In genomic region chr1:136234595-136235092, GRCm38 (mm10) we compare ENCODE assay signal across 8 mouse cellular contexts. TPM values are rescaled to one million over a fixed set of nuclear protein-coding genes. Genes with fewer than 3 reads are reported as not detected.
A peak's percentile ranks its signal among the peaks of the same experiment; 100 is the strongest.
DNase-seq lines count a peak whose midpoint lies in the region; ATAC-seq and TF ChIP-seq lines count a peak whose summit lies in the region.

No protein-coding gene starts in this region.

- peaks cover 6 to 13% of the 10 kb centered on the region in 2 experiments; a peak in 2 of 4 replicates for H3K4me1 ChIP-seq in CH12.LX (ENCODE audit: control insufficient read depth in 1 of 2, insufficient read depth in 2 of 2)
- H3K4me1 ChIP-seq in megakaryocyte, embryonic 14.5 days: peaks cover 13% of the 10 kb centered on the region

- H3K9ac ChIP-seq in CH12.LX (ENCODE audit: insufficient read depth, low read depth): no peak overlapping the region

- peak overlapping the region; percentile 73 for H3K4me3 ChIP-seq in gastrocnemius, adult 2 months
- H3K4me3 ChIP-seq in CH12.LX (replicated peaks in 1 of 3; ENCODE audit: low read depth in 2 of 3, low read length in 2 of 3, poor library complexity in 1 of 3): peak overlapping the region in 2 of 3 experiments; percentile 48 to 63
- H3K4me3 ChIP-seq in megakaryocyte, embryonic 14.5 days (replicated peaks): peak overlapping the region; percentile 91

- no peak overlapping the region for H3K27ac ChIP-seq in gastrocnemius, adult 2 months
- no peak overlapping the region for H3K27ac ChIP-seq in CH12.LX (ENCODE audit: insufficient read depth, low read depth)

- DNase-seq in gastrocnemius, adult 2 months: no peak
- DNase-seq in gastrocnemius, postnatal 14 days: no peak
- DNase-seq in CH12.LX (ENCODE audit: extremely low read depth): no peak
- no peak for DNase-seq in adrenal gland, adult 18-20 months (ENCODE audit: low spot score in 2 of 2)
- no peak for DNase-seq in layer of hippocampus, postnatal 25 days (ENCODE audit: extremely low spot score in 1 of 2, low spot score in 1 of 2)
- DNase-seq in left cerebral cortex, adult 9 months (ENCODE audit: low spot score in 2 of 2): no peak

- H3K4me2 ChIP-seq in CH12.LX (ENCODE audit: insufficient read depth, low read depth, poor library complexity, severe bottlenecking): peak overlapping the region; percentile 80

- TF ChIP-seq POLR2A in CH12.LX (IDR thresholded peaks at IDR 0.05; ENCODE audit: low read depth, low read length): no peak

- dilution Hi-C loops in CH12.LX (cut with MboI; ENCODE audit: extremely low pct_ligation_motif_present, extremely low pct_unique_long_range_greater_than_20kb, low sequenced_read_pairs): no loop called here

- in situ Hi-C loops in CH12.LX (cut with MboI; ENCODE audit: low pct_ligation_motif_present, low pct_unique_long_range_greater_than_20kb, low sequenced_read_pairs): no loop called here

- peak; percentile 46 to 60; a peak in 2 of 4 replicates for ATAC-seq in hematopoietic stem cell, adult 5-6 weeks (replicated peaks in 1 of 2; ENCODE audit: insufficient read depth in 1 of 2, low FRiP score in 2 of 2, low TSS enrichment in 1 of 2, low read depth in 1 of 2, poor library complexity in 2 of 2, severe bottlenecking in 2 of 2)

- intact Hi-C loops in gastrocnemius, adult 2 months (cut with DNase I): no loop called here
- intact Hi-C loops in gastrocnemius, postnatal 14 days (cut with DNase I; ENCODE audit: low total_unique reads): no loop called here

- H3K27me3 ChIP-seq in CH12.LX (replicated peaks): peaks cover 22% of the 10 kb centered on the region
- H3K27me3 ChIP-seq in megakaryocyte, embryonic 14.5 days (replicated peaks): peaks cover 84% of the 10 kb centered on the region

- no peaks in the 10 kb centered on the region for H3K79me2 ChIP-seq in CH12.LX (replicated peaks; ENCODE audit: control insufficient read depth, extremely low read depth, insufficient read depth, poor library complexity, severe bottlenecking)

- H3K36me3 ChIP-seq in CH12.LX (replicated peaks in 1 of 2; ENCODE audit: control insufficient read depth in 1 of 2, insufficient read depth in 1 of 2, low read length in 1 of 2): no peaks in the 10 kb centered on the region
- H3K36me3 ChIP-seq in megakaryocyte, embryonic 14.5 days (replicated peaks; ENCODE audit: low read length): no peaks in the 10 kb centered on the region

- peak; percentile 35 for TF ChIP-seq CTCF in gastrocnemius, adult 2 months (IDR thresholded peaks at IDR 0.05)
- TF ChIP-seq CTCF in CH12.LX (conservative IDR thresholded peaks at IDR 0.05 in 1 of 2, IDR thresholded peaks at IDR 0.05 in 1 of 2; ENCODE audit: low read depth in 2 of 2, low read length in 2 of 2): peak in 1 of 2 experiments; percentile 57; a peak in 1 of 4 replicates

- H3K9me3 ChIP-seq in CH12.LX (replicated peaks; ENCODE audit: low read length): no peaks in the 10 kb centered on the region
- H3K9me3 ChIP-seq in megakaryocyte, embryonic 14.5 days: 0 out of 2 replicates have a peak, but pooled peaks cover 2% of the 10 kb centered on the region

- peak; percentile 7; the same call in 1 of the 2 replicates for TF ChIP-seq RAD21 in CH12.LX (IDR thresholded peaks at IDR 0.05; ENCODE audit: low read depth, low read length)

- TF ChIP-seq EP300 in CH12.LX (IDR thresholded peaks at IDR 0.05; ENCODE audit: low read length): no peak

TF ChIP-seq in CH12.LX, 34 proteins besides CTCF, POLR2A, EP300 and RAD21:
- TF ChIP-seq UBTF (IDR thresholded peaks at IDR 0.05; ENCODE audit: low read depth, low read length) (0 out of 2 replicates have a peak, but pooled peaks have one; percentile 9), MYC (IDR thresholded peaks at IDR 0.05; ENCODE audit: low read depth, low read length) (no peak)

RNA-seq across cellular contexts. Expression of gene Inava, which starts 0.6 kb away (rescaled TPM):
- not detected for total RNA-seq in gastrocnemius, adult 2 months (2021)
- not detected for total RNA-seq in gastrocnemius, postnatal 14 days (2021)
- total RNA-seq in CH12.LX (2012; rRNA removed): 0.34 and 0.42 TPM in 2 replicates
- not detected in 2 replicates for total RNA-seq in CH12.LX (2014; rRNA removed)
- 0.11 and 0.34 TPM in 2 replicates for polyA plus RNA-seq in CH12.LX (2012; ENCODE audit: insufficient read length, low read depth)
- total RNA-seq in hematopoietic stem cell, adult 5-6 weeks (2017): 1.2 TPM in 1 of 2 replicates, not detected in the other
- not detected in 2 replicates for polyA plus RNA-seq in megakaryocyte, embryonic 14.5 days (2012; ENCODE audit: insufficient read depth, low replicate concordance)
- under 1 TPM in 1 of 2 experiments, not detected in 1; 0.29 TPM for total RNA-seq in adrenal gland, adult 18-20 months (2021)
- total RNA-seq in layer of hippocampus, postnatal 25 days (2021): 1 to 10 TPM; 4.5 to 5.8 TPM

RNA-seq across cellular contexts. Expression of gene Mroh3, which starts 22.0 kb away (rescaled TPM):
- not detected for total RNA-seq in gastrocnemius, adult 2 months (2021)
- not detected for total RNA-seq in gastrocnemius, postnatal 14 days (2021)
- not detected in 2 replicates for total RNA-seq in CH12.LX (2012; rRNA removed)
- not detected in 2 replicates for total RNA-seq in CH12.LX (2014; rRNA removed)
- polyA plus RNA-seq in CH12.LX (2012; ENCODE audit: insufficient read length, low read depth): not detected in 2 replicates
- not detected in 2 replicates for total RNA-seq in hematopoietic stem cell, adult 5-6 weeks (2017)
- polyA plus RNA-seq in megakaryocyte, embryonic 14.5 days (2012; ENCODE audit: insufficient read depth, low replicate concordance): not detected in 2 replicates
- not detected for total RNA-seq in adrenal gland, adult 18-20 months (2021)
- total RNA-seq in layer of hippocampus, postnatal 25 days (2021): 1 to 10 TPM in 1 of 2 experiments, under 1 TPM in 1; 0.86 to 2.0 TPM

RNA-seq across cellular contexts. Expression of gene Gpr25, which starts 26.0 kb away (rescaled TPM):
- not detected for total RNA-seq in gastrocnemius, adult 2 months (2021)
- not detected for total RNA-seq in gastrocnemius, postnatal 14 days (2021)
- total RNA-seq in CH12.LX (2012; rRNA removed): not detected in 2 replicates
- total RNA-seq in CH12.LX (2014; rRNA removed): not detected in 2 replicates
- not detected in 2 replicates for polyA plus RNA-seq in CH12.LX (2012; ENCODE audit: insufficient read length, low read depth)
- total RNA-seq in hematopoietic stem cell, adult 5-6 weeks (2017): not detected in 2 replicates
- polyA plus RNA-seq in megakaryocyte, embryonic 14.5 days (2012; ENCODE audit: insufficient read depth, low replicate concordance): not detected in 2 replicates
- not detected for total RNA-seq in adrenal gland, adult 18-20 months (2021)
- total RNA-seq in layer of hippocampus, postnatal 25 days (2021): 1 to 10 TPM; 6.6 to 7.5 TPM
